Mouse (Mus musculus) MEL (cell line): Measurements from ENCODE around the gene Prdx1.

Experiments used
- CTCF ChIP-seq, 3 experiments: IDR thresholded peaks in 2 of 3; conservative IDR thresholded peaks in 1 of 3; 2 replicates each; pipeline ENCODE4 v1.5.1; 2011 to 2012; ENCODE audit warnings: low read length in 3 of 3, low read depth in 2 of 3, mild to moderate bottlenecking in 2 of 3, improper control_type of control experiment in 1 of 3, inconsistent platforms in 1 of 3, mixed read lengths in 1 of 3, moderate library complexity in 1 of 3; ENCODE audit not compliant: control insufficient read depth in 1 of 3, insufficient read depth in 1 of 3, poor library complexity in 1 of 3, severe bottlenecking in 1 of 3
- GABPA ChIP-seq: IDR thresholded peaks from 2 replicates; pipeline ENCODE4 v1.6.1; 2012; ENCODE audit warnings: low read depth, mild to moderate bottlenecking, inconsistent platforms, low read length, improper control_type of control experiment, moderate library complexity
- GATA1 ChIP-seq: IDR thresholded peaks from 2 replicates; pipeline ENCODE4 v1.6.1; 2011; ENCODE audit warnings: low read depth, low read length, improper control_type of control experiment
- JUND ChIP-seq: IDR thresholded peaks from 2 replicates; pipeline ENCODE4 v1.6.1; 2011; ENCODE audit warnings: low read depth, mild to moderate bottlenecking, improper control_type of control experiment, low read length
- MAZ ChIP-seq: IDR thresholded peaks from 2 replicates; pipeline ENCODE4 v1.6.1; 2012; ENCODE audit warnings: low read depth, mild to moderate bottlenecking, inconsistent platforms, low read length, improper control_type of control experiment
- POLR2A ChIP-seq, 2 experiments: IDR thresholded peaks; 2 replicates each; pipeline ENCODE4 v1.6.1; 2011 to 2012; ENCODE audit warnings: low read length in 2 of 2, mild to moderate bottlenecking in 2 of 2, control low read depth in 1 of 2, improper control_type of control experiment in 1 of 2, low read depth in 1 of 2, moderate library complexity in 1 of 2; ENCODE audit not compliant: control insufficient read depth in 1 of 2, insufficient read depth in 1 of 2, poor library complexity in 1 of 2
- POLR2AphosphoS2 ChIP-seq: IDR thresholded peaks from 2 replicates; pipeline ENCODE4 v1.6.1; 2011; ENCODE audit warnings: low read length, improper control_type of control experiment
- RCOR1 ChIP-seq: IDR thresholded peaks from 2 replicates; pipeline ENCODE4 v1.6.1; 2012; ENCODE audit warnings: low read depth, mild to moderate bottlenecking, inconsistent platforms, low read length, improper control_type of control experiment
- ZNF384 ChIP-seq: IDR thresholded peaks from 2 replicates; pipeline ENCODE4 v1.6.1; 2012; ENCODE audit warnings: low read depth, mild to moderate bottlenecking, inconsistent platforms, low read length, improper control_type of control experiment

DNA sequence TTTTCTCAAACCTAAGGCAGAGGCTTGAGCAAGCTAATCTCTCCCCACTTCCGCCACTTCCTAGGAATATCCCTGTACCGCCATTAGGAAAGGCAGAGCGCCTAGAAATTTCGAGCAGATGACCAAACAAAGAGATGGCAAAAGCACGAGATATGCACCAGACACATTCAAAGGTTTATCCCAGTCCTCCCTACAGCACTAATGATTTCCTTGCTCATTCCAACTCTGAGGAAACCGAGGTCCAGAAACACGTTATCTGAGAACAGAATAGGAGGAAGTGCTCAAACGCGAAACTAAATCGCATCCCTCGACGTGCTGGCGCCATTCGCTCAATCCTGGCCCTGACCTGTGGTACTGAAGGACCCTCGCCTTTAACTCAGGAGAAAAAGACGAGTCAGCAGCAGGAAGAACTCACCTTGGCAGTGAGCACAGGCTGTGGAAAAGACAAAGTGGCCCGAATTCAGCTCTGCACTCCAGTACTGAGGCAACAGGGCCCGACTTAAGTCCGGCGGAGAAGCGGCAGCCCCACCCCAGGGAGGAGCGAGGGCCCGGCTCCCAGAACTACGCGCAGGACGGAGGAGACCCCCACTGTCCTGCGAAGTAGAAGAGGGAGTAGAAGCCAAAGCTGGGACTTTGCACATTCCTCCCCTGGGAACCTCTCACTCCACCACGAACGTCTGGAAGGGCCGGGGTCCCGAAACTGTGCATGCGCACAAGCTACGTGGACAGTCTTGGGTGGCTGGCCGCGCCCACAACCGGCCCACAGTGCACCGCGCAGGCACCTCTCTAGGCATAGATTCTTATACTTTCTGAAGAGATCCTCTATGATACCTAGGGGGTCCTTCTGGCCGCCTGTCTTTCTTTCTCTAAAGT lies 34.2 kb upstream of the Prdx1 start, which contains the start of gene Akr1a1:
- TF ChIP-seq GABPA (peak; percentile 68; the same call in 1 of the 2 replicates), JUND (no peak), ZNF384 (no peak), POLR2AphosphoS2 (peak; percentile 93), MAZ (0 out of 2 replicates have a peak, but pooled peaks have one; percentile 53), CTCF (IDR thresholded peaks at IDR 0.05 in 2 of 3, conservative IDR thresholded peaks at IDR 0.05 in 1 of 3; ENCODE audit: control insufficient read depth in 1 of 3, insufficient read depth in 1 of 3, low read depth in 2 of 3, low read length in 3 of 3, poor library complexity in 1 of 3, severe bottlenecking in 1 of 3) (no peak), GATA1 (peak; percentile 39; the same call in 1 of the 2 replicates), RCOR1 (0 out of 2 replicates have a peak, but pooled peaks have one; percentile 27), POLR2A (IDR thresholded peaks at IDR 0.05; ENCODE audit: control insufficient read depth in 1 of 2, insufficient read depth in 1 of 2, low read depth in 1 of 2, low read length in 2 of 2, poor library complexity in 1 of 2) (peak; percentile 77 to 85; a peak in 3 of 4 replicates)
